Mouse (Mus musculus) hindbrain, postnatal 0 days (tissue): Measurements from ENCODE around the gene Rab9. TPM values are rescaled to one million over a fixed set of nuclear protein-coding genes. Genes with fewer than 3 reads are reported as not detected.

Source experiments
- ATAC-seq: fragments of 200-750 bp; cut with Nextera tagmentation; 2 replicates; pipeline ENCODE4 v1.8.0; 2017; ENCODE audit warnings: mild to moderate bottlenecking, moderate TSS enrichment, moderate library complexity
- DNase-seq: peaks from one replicate; pipeline ENCODE4 v3.0.0-alpha.2; 2015; ENCODE audit warnings: low spot score
- H3K27ac ChIP-seq: fragments of 300-500 bp; sonication (generic); 2 replicates; pipeline ENCODE4 v1.5.1; 2014; ENCODE audit warnings: mild to moderate bottlenecking
- H3K27me3 ChIP-seq: fragments of 300-500 bp; sonication (generic); 2 replicates; pipeline ENCODE4 v1.6.1; 2014; ENCODE audit warnings: low read length, mixed read lengths; ENCODE audit not compliant: insufficient read depth
- H3K36me3 ChIP-seq: fragments of 300-500 bp; sonication (generic); 2 replicates; pipeline ENCODE4 v1.6.1; 2014; ENCODE audit warnings: low read length, mixed read lengths; ENCODE audit not compliant: insufficient read depth
- H3K4me1 ChIP-seq: fragments of 300-500 bp; sonication (generic); 2 replicates; pipeline ENCODE4 v1.6.1; 2014; ENCODE audit warnings: antibody characterized with exemption, low read length, mixed read lengths; ENCODE audit not compliant: insufficient read depth
- H3K4me2 ChIP-seq: fragments of 300-500 bp; sonication (generic); 2 replicates; pipeline ENCODE4 v1.6.1; 2014; ENCODE audit warnings: low read depth, mild to moderate bottlenecking, low read length, moderate library complexity, mixed read lengths
- H3K4me3 ChIP-seq: fragments of 300-500 bp; sonication (generic); 2 replicates; pipeline ENCODE4 v1.5.1; 2014; ENCODE audit warnings: low read length
- H3K9ac ChIP-seq: fragments of 300-500 bp; sonication (generic); replicated peaks from 2 replicates; pipeline ENCODE4 v1.6.1; 2014; ENCODE audit warnings: mild to moderate bottlenecking, low read length, moderate library complexity, mixed read lengths
- H3K9me3 ChIP-seq: fragments of 300-500 bp; sonication (generic); 2 replicates; pipeline ENCODE4 v1.6.1; 2016; ENCODE audit warnings: low read length, mixed read lengths
- CTCF ChIP-seq: IDR thresholded peaks from 2 replicates; pipeline ENCODE4 v1.5.1; 2016; ENCODE audit warnings: antibody characterized with exemption, control low read depth, low read depth
- WGBS: fragments of 180-500 bp; shearing (Covaris S2); extraction: QIAGEN DNeasy Blood & Tissue Kit; methylation state at CpG from one replicate; pipeline ENCODE4 v1.1.7; 2014; 5-methylcytosine and 5-hydroxymethylcytosine counted together
- polyA plus RNA-seq: library from polyadenylated mRNA; unstranded; fragments of >200 nt; fragmentation: Nextera tagmentation; extraction: Ambion mirVana; gene quantifications from 2 replicates; pipeline ENCODE4 v1.2.1, GENCODE M21; 2015
- total RNA-seq: library from RNA; depleted of rRNA; stranded (reverse); fragments of >200 nt; gene quantifications from 2 replicates; pipeline ENCODE4 v1.2.3, GENCODE M21; 2014

Rab9 gene
- total and polyA plus RNA-seq, 2 experiments from 2014 or later, result 29.5 to 65.2 TPM

DNA sequence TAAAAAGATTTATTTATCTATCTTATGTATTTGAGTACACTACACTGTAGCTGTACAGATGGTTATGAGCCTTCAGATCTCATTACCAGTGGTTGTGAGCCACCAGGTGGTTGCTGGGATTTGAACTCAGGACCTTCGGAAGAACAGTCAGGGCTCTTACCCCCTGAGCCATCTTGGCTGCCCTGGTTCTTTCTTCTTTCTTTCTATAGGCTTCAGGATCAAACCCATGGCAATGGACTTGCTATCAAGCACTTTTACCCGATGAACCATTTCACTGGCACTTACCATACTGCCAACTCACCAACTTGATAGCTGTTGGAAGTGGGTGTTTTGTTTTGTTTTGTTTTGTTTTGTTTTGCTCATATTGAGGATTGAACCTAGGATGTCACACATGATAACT, 15.4 kb upstream of the Rab9 start:
- Histone ChIP-seq H3K9me3 (no peaks in the 10 kb centered on the region), H3K4me2 (no peak overlapping the region), H3K9ac (no peak overlapping the region), H3K36me3 (no peaks in the 10 kb centered on the region), H3K4me1 (no peaks in the 10 kb centered on the region), H3K4me3 (no peak overlapping the region), H3K27me3 (no peaks in the 10 kb centered on the region), H3K27ac (no peak overlapping the region)
- WGBS, result 91% methylated on average over 2 of the region's 2 CpGs
- no peak for DNase-seq
- no peak for TF ChIP-seq CTCF
- ATAC-seq, result no peak

DNA sequence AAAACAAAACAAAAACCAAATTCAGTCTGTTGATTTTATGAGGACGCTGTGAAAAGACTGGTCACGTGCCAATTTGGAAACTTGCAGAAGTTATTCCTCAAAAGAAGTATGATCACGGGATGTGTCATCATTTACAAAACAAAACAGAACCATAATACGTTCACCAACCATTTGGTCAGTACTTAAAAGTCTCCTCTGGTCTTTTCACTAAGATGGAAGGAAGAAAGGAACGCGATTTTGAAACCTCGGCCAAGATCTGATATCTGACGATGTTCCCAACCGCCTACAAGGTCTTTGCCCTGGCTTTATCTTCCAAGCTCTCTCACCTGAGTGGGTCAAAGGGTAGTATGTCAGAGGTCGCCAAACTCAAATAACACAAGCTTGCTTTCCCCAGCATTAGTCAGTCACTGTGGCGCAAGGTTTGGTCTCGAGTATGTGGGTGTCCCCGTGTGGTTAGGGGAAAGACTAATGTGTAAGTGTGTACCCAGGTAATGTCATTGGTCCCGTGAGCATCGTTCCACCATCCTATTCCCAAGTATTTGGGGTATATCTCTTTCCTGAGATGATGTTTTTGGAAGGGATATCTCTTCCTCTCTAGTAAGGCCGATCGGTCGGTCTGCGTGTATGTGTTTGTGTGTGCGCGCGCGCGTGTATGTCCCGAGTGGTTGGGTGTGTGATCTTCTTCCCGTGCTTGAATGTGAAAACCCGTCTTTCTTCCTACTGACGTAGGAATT, 869 bp downstream of the Rab9 start:
- peak overlapping the region; percentile 66 for H3K9ac ChIP-seq
- H3K27ac ChIP-seq, result peak overlapping the region; percentile 76
- H3K36me3 ChIP-seq, result no peaks in the 10 kb centered on the region
- 29% methylated on average over 28 of the region's 28 CpGs for WGBS
- DNase-seq (peak; percentile 36), ATAC-seq (0 out of 2 replicates have a peak, but pooled peaks have one; percentile 3)
- H3K4me3 ChIP-seq, result peak overlapping the region; percentile 54
- no peaks in the 10 kb centered on the region for H3K27me3 ChIP-seq
- H3K9me3 ChIP-seq, result no peaks in the 10 kb centered on the region
- peak overlapping the region; percentile 52 for H3K4me2 ChIP-seq
- no peak for TF ChIP-seq CTCF
- H3K4me1 ChIP-seq, result no peaks in the 10 kb centered on the region

DNA sequence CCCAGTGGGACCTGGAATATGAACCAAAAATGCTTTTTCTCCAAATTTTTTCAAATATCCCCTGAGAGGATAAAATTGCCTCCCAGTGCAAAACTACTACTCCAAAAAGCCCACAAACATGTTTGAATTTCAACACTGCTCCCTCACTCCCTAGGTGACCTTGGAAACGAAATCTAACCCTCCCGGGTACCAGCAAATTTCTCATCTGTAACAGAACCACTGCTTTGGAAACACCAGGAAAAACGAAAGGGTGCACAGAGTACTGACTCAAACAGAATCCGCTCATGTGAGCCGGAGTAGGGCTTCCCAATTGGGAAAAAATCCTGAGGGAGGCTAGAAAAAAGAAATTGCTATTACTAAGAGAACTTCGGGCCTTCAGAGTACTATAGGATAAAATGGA, 2.3 kb downstream of the Rab9 start:
- DNase-seq, result no peak
- Histone ChIP-seq H3K4me3 (no peak overlapping the region), H3K27ac (no peak overlapping the region), H3K4me2 (peak overlapping the region; percentile 52), H3K9ac (0 out of 2 replicates have a peak overlapping the region, but pooled peaks have one; percentile 5), H3K4me1 (no peaks in the 10 kb centered on the region), H3K36me3 (no peaks in the 10 kb centered on the region), H3K9me3 (no peaks in the 10 kb centered on the region), H3K27me3 (no peaks in the 10 kb centered on the region)
- no peak for TF ChIP-seq CTCF
- WGBS, result 54% methylated on average over 6 of the region's 6 CpGs
- no peak for ATAC-seq

DNA sequence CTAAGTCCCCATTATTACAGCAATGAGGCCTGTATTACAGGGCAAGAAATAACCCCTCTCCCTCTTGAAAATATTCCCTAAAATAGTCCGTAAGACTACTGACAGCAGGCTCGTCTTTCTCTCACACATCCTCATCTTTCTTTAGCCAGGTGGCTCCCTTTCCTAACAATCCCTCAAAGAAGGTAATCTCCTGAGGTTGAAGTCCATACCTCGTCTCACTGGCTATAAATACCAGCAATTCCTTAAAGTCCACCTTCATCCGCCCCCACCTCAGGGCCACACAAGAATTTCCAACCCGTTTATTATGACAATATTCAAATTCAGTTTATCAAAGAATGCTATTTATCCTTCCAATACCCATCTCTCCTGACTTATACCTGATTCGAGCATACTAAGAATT, 7.1 kb downstream of the Rab9 start:
- 82% methylated on average over 6 of the region's 6 CpGs for WGBS

DNA sequence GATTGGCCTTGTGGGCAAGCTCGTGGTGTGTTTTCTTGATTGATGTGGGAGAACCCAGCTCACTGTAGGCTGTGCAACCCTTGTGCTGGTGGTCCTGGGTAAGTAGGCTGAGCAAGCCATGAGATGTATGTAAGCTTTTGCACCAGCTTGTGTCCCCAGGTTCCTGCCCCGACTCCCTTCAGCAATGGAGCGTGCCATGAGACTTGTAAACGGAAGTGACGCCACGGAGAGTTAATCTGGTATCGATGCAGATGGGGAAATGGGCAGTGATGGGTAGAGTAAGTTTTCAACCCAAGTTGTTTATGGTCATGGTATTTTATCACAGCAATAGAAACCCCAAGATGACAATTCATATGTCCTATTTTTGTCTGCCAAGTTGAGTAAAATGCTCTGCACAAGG, 11.3 kb downstream of the Rab9 start:
- Histone ChIP-seq H3K4me3 (no peak overlapping the region), H3K4me1 (no peaks in the 10 kb centered on the region), H3K27ac (no peak overlapping the region), H3K9ac (no peak overlapping the region), H3K27me3 (no peaks in the 10 kb centered on the region), H3K4me2 (no peak overlapping the region), H3K9me3 (no peaks in the 10 kb centered on the region), H3K36me3 (no peaks in the 10 kb centered on the region)
- ATAC-seq (no peak), DNase-seq (no peak)
- TF ChIP-seq CTCF, result no peak
- WGBS, result 93% methylated on average over 7 of the region's 7 CpGs

More for the DNA sequence above, 7.1 kb downstream of the Rab9 start:
- Histone ChIP-seq H3K9ac (no peak overlapping the region), H3K36me3 (no peaks in the 10 kb centered on the region), H3K9me3 (no peaks in the 10 kb centered on the region), H3K4me2 (no peak overlapping the region), H3K4me3 (no peak overlapping the region), H3K27ac (no peak overlapping the region), H3K4me1 (no peaks in the 10 kb centered on the region), H3K27me3 (no peaks in the 10 kb centered on the region)
- DNase-seq (no peak), ATAC-seq (no peak)
- no peak for TF ChIP-seq CTCF

DNA sequence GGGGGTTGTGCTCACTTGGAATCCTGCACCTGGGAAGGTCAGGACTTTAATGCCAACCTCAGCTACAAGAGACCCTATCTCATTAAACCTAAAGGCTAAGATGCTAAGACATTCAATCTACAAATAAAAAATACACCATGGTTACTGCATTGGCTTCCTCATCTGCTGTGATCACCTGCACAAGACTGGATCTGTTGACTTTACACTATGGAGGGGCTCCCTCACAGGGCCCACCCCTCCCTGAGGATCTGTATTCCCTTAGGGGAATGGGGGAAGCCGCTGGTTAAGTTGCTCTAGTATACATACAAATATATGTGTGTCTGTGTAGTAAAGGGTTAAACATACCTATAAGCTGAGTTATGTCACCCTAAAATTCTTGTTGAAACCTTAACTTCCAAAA, 24.1 kb downstream of the Rab9 start:
- Histone ChIP-seq H3K4me3 (no peak overlapping the region), H3K4me2 (no peak overlapping the region), H3K4me1 (no peaks in the 10 kb centered on the region), H3K27me3 (no peaks in the 10 kb centered on the region), H3K27ac (no peak overlapping the region), H3K9me3 (no peaks in the 10 kb centered on the region), H3K36me3 (no peaks in the 10 kb centered on the region), H3K9ac (no peak overlapping the region)
- WGBS, result 88% methylated on average over 1 of the region's 1 CpGs
- TF ChIP-seq CTCF, result no peak
- ATAC-seq (no peak), DNase-seq (no peak)

DNA sequence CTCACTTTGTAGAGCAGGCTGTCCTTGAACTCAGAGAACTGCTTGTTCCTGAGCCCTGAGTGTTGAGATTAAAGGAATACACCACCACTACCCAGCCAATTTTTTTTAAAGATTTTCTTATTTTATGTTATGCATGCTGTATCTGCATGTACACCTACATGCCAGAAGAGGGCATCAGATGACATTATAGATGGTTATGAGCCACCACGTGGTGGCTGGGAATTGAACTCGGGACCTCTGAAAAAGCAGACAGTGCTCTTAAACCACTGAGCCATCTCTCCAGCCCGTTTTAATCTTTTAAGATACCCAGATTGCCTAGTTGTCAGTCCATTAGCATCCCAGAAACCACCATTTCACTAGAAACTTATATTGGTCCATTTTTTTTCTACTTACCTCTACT, 25.3 kb downstream of the Rab9 start:
- 75% methylated on average over 3 of the region's 3 CpGs for WGBS
- Histone ChIP-seq H3K4me3 (no peak overlapping the region), H3K27me3 (no peaks in the 10 kb centered on the region), H3K27ac (no peak overlapping the region), H3K4me2 (no peak overlapping the region), H3K4me1 (no peaks in the 10 kb centered on the region), H3K9ac (no peak overlapping the region), H3K9me3 (no peaks in the 10 kb centered on the region), H3K36me3 (no peaks in the 10 kb centered on the region)
- no peak for TF ChIP-seq CTCF
- ATAC-seq (no peak), DNase-seq (no peak)
